Mouse (Mus musculus) lung, postnatal 10 days (tissue): ENCODE measurements at regions not wholly inside any gene's neighbourhood (a gene's known extent, or its start where the extent isn't known, plus 50 kb on each side); places are given as distances from the start of the nearest gene placed in this dataset.

Experiments used
- DNase-seq: peaks from one replicate; pipeline ENCODE4 v3.0.0; 2021

- no peak for DNase-seq
These were observed 50.2 kb upstream of the Itsn2 start for GRCm38 (mm10) chr12:4542191-4542590.

- no peak for DNase-seq
These were observed 57.3 kb upstream of the Ncoa1 start for GRCm38 (mm10) chr12:4534252-4534651.

- no peak for DNase-seq
These were observed 56.7 kb upstream of the Ncoa1 start for GRCm38 (mm10) chr12:4533710-4534109.

- DNase-seq = no peak
These were observed 55.7 kb upstream of the Ncoa1 start for GRCm38 (mm10) chr12:4532707-4533106.

- peak; percentile 50 for DNase-seq
These were observed 50.0 kb upstream of the Ncoa1 start for GRCm38 (mm10) chr12:4527027-4527426.
